Mouse (Mus musculus) cerebellum, adult 2 months (tissue): ENCODE results near the gene Psmd11.

Experiments
- CTCF ChIP-seq: fragments of 200-500 bp; IDR thresholded peaks from 2 replicates; pipeline ENCODE4 v1.5.1; 2011; ENCODE audit warnings: low read depth, mild to moderate bottlenecking, control low read depth, low read length, moderate library complexity, borderline replicate concordance; ENCODE audit not compliant: insufficient read depth
- POLR2A ChIP-seq: fragments of 200-500 bp; IDR thresholded peaks from 2 replicates; pipeline ENCODE4 v1.6.1; 2011; ENCODE audit warnings: low read length, control low read depth, borderline replicate concordance; ENCODE audit not compliant: insufficient read depth

DNA sequence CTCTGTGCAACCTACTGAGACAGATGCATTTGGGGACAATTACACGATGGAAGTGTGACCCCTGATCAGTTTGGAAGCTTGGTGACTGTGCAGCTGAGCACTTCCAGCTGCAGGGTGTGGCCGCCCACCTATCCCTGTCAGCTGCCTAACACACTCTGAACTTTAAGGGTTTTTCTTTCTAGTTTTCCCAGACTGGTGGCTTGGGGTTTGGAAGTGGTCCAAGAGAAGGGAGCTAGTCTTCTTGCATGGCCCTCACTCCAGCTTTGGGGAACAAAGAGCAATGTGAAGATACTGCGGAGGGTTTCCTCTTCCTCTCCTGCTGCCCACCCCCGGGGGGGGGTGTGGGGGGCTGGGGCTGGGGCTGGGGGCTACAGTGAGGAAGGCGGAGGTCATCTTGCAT lies 51.0 kb downstream of the Psmd11 start:
- TF ChIP-seq POLR2A (no peak), CTCF (no peak)
